Mouse (Mus musculus) spleen, adult 2 months (tissue): Measurements from ENCODE around the gene Elmo1.

Experiments
- CTCF ChIP-seq: fragments of 200-500 bp; IDR thresholded peaks from 2 replicates; pipeline ENCODE4 v1.5.1; 2011; ENCODE audit warnings: mild to moderate bottlenecking, inconsistent platforms; ENCODE audit not compliant: insufficient read depth, insufficient read length, insufficient replicate concordance; ENCODE audit errors: extremely low read depth
- POLR2A ChIP-seq: fragments of 200-500 bp; IDR thresholded peaks from 2 replicates; pipeline ENCODE4 v1.6.1; 2011; ENCODE audit warnings: low read depth, low read length, inconsistent platforms

GRCm38 (mm10) chr13:20283891-20284290, 193.5 kb downstream of the Elmo1 start:
- TF ChIP-seq CTCF: no peak
- no peak for TF ChIP-seq POLR2A
